Mouse (Mus musculus) gastrocnemius, postnatal 36 days (tissue): ENCODE data around the gene Kirrel. TPM values are rescaled to one million over a fixed set of nuclear protein-coding genes. Genes with fewer than 3 reads are reported as not detected.

Experiments used
- DNase-seq, 2 experiments: peaks; one replicate each; pipeline ENCODE4 v3.0.0; 2022
- intact Hi-C: fragments of 180-260 bp; cut with DNase I; formaldehyde crosslinking; loops from one replicate; pipeline ENCODE4 v1.15.1; 2025
- total RNA-seq, 2 experiments: library from RNA; stranded (reverse); gene quantifications; 2 replicates each; pipeline ENCODE4 v1.2.3; 2021

Kirrel gene
- total RNA-seq, 2 experiments from 2014 or later: 4.3 to 4.4 TPM

DNA sequence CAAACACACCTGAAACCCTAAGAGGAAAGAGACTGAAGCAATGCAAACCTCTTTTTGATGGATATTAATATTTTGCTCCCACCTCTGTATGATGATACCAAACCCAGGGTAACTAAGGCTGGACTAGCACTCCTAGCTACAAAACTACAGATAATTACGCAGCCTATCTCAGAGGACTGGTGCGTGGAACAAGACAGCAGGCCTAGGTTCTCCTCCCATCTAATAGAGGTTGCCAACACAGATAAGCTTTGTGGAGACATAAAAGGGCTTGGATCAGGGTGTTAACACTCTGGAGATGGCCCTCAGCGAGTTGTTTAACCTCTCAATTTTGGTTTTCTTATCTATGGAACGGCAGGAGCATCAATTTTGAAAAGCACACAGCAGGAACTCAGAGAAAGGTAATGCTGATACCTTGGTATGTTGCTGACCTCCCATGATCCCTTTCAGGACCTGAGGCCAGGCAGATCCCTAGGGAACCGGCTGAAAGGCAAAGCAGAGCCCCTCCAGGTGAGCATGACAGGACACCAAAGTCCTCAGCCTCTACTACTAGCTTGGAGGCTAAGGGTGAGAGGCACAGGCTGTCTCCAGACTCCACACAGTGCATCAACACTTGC lies 5.0 kb downstream of the Kirrel start:
- intact Hi-C loops: no loop called here
- DNase-seq: no peak

DNA sequence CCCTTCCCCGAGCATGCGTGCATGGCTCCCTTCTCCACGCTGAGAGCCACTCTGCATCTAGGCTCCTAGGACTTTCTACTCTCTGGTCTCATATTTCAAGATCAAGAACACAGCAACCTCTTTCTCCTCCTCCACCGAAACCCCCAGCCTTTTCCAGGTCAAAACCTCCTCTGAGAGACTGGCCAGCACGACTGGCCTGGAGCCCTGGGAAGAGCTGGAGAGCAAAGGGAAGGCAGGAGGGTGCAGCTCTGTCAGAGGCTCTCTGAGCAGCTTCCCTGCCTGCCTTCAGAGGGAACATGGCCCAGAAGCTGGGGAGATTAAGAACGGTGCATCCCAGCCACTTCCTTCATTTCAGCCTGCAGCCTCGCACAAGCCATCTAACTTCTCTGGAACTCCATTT lies 5.8 kb downstream of the Kirrel start:
- DNase-seq: no peak
- intact Hi-C loops: no loop called here

DNA sequence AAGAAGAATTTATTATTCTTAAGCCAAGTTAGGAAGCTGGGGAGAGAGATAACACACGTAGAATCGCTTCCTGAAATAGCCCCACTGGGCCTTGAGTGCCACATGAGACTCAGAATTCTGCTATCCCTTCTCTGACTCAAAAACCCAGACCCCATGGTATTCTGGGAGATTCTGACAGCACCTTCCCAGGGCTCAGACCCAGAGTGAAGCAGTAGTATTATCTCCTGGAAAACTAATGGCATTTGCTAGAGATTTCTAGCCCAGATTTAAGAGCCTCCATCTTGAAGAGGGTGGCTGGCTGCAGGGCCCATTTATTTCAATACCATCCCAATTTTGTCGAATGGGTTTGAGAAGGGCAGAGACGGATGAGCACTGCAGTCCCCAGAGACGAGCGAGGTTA lies 6.9 kb downstream of the Kirrel start:
- intact Hi-C loops: no loop called here
- no peak for DNase-seq

DNA sequence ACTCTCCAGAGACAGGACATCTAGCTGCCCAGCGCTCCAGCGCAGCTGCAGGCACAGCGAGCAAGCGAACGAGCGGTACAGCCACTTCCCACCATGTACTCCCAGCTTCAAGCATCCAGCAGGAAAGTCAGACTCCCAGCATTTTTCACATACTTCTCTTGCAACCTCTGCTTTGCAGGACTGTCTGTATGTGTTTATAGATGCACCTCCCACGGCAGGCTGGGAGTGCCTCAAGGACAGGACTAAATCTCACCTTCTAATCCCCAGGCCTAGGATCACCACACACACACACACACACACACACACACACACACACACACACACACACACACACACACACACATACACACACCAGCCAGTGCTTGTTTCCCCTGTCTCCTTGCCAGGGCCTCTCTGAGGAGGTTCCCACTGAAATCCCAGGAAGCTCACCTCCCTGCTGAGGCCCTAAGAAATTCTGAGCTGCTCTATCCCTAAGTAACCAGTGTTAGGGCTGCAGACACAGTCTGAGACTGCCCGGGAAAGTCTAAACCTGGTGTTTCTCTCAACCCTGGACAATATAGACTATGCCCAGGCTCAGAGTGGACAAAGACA lies 9.2 kb downstream of the Kirrel start:
- intact Hi-C loops: no loop called here
- no peak for DNase-seq

DNA sequence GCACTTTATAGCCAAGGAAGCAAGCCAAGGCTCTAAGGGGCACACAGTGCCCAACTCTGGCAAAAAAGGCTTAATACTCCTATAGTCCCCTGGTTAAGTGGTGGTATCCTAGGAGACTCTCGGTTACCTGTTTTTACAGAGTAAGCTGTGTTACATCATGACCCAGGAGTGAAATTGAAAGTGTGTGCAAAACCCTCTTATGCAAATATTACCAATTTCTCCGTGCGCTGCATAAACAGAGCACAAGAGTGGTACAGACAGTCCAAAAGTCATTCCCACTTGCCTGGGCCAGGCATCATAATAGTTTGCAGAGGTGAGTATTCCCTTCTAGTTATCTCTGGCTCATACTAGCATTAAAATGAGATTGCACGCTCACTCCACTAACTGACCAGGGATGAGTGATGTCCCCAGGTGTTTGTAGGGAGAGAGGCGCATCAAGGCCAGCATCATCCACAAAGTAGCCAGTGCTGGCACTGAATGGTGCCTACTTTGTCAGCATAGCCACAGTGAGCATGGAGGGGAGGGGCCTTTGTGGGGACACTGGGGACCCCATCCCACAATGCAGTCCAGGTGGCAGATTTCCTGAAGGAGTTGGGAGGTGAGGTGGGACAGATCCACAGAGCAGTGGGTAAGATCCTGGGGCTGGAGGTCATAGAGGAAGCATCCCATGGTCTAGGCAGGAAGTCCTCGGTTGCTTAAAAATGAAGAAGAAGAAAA lies 10.3 kb downstream of the Kirrel start:
- DNase-seq: no peak

DNA sequence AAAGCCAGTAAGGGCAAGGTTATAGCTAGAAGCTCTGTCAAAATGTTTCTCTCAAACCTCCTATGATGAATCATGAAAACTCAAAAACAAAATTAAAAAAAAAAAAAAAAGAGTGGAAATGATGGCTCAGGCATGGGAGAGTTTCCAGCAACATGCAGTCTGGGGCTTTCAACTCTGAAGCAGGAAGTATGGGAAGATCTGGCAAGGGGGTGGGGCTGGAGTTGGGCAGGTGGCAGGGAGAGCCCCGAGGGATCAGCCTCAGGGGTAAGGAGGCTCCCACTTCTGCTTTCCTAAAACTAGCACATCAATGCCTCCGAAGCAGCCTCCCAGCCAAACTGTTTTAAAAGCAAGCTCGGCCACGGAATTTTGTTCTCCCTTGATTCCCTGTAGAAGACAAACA lies 11.4 kb downstream of the Kirrel start:
- intact Hi-C loops: no loop called here

More for the DNA sequence above, 10.3 kb downstream of the Kirrel start:
- intact Hi-C loops: no loop called here

DNA sequence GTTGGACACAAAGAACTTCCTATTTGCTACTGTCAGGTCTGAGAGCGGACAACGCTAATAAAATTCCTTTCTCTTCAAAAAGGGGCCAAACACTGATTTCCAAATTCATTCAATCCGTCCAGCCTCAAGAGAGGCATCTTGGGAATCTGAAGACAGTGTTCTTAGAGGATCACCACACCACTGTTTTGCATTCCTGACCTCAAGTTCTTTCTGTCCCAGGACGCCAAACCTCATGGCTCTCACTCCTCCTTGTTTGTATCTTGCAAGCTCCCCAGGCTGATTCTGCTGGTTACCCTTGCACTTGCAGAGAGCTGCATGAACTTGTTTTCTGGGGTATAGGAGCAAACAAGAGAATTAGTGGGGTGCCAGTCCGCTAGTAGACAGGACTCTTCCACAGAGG lies 12.2 kb downstream of the Kirrel start:
- DNase-seq: no peak
- intact Hi-C loops: no loop called here

More for the DNA sequence above, 11.4 kb downstream of the Kirrel start:
- DNase-seq: no peak

DNA sequence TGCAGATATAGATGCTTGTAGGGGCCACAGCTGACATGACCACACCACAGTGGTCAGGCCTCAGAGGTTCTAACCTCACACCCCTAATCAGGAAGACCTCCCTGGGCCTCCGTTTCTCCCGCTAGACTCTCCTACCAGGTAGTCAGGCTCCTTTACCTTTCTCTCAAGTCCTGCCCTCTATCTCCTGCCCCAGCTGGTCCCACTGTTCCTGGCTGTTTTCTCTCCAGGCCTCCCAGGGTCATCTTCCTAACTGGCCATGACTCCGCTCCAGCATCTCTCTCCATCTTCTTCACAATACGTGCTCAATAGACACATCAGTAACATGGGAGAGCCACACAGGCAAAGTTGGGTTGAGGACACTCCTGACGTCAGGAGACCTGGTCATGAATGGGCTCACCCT lies 12.9 kb downstream of the Kirrel start:
- intact Hi-C loops: no loop called here
- DNase-seq: no peak

DNA sequence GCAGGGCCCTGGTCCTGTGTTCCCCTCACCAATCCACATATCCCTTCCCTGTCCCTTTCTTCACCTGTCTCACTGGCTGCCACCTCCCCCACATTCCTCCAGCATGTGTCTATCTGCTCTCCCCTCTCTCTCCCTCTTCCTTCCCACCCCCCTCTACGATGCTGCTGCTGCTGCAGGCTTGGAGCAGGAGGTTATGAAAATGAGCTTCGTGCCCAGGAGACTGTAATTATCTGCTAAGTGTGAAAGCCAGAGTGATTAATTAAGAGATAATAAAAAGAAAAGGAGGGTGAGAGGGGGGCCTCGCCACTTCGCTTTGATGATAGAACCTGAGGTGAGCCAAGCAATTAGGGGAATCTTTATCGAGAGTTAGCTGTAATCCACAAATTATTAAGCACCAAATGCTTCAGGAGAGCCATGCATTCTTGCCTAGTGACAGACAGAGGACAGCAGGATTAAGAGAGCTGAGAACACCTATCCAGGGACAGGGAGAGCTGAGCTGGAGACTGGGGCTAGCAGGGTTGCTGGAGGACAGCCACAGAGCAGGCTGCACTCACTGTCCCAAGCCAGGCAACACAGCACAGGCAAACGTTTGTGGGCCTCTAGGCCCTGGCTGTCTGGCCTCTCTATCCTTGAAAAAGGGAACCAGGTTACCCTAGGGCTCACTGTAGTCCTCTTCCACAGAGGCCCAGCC lies 13.6 kb downstream of the Kirrel start:
- no peak for DNase-seq
- intact Hi-C loops: no loop called here

DNA sequence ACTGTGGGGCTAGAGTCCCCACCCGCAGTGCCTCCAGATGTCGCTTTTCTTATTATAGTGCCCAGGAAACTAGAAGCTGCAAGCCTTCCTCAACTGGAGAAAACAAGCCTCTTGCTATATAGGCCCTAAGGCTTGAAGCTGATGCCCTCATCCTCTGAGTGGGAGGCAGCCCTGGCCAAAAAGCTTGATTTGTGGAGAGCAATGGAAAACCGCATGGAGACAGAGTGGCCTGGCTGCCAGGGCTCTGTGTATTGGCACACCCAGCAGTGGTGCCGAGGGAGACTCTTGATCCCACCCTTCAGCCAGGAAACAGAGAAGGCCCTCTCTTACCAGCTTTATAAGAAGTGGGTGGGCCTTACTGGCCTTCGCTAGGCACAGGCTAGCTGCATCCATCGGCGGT lies 15.4 kb downstream of the Kirrel start:
- no peak for DNase-seq
- intact Hi-C loops: no loop called here

DNA sequence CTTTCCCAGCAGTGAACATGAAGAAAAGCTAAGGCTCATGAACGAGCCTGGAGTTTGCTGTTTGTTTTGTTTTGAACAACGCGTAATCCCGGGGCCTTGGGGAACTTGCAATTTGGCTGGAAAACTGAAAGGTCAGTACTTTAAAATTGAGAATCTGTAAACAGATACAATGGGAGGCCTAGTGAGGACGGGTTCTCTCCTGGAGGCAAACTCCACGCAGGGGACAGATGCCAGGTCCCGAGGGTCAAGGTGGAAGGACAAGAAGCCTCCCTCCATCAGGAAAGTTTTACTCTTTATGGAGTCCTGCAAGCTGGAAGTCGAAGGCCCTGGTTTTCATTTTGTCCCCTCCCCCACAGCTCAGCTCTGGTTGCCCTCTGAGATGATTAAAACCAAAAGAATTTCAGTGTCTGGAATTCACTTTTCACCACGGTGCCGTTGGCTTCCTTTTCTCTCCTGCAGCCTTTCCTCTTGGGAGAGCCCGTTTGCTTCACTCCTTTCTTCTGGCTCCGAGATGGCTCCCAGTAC lies 16.7 kb downstream of the Kirrel start:
- DNase-seq: peak; percentile 50 to 58
- intact Hi-C loops: no loop called here

DNA sequence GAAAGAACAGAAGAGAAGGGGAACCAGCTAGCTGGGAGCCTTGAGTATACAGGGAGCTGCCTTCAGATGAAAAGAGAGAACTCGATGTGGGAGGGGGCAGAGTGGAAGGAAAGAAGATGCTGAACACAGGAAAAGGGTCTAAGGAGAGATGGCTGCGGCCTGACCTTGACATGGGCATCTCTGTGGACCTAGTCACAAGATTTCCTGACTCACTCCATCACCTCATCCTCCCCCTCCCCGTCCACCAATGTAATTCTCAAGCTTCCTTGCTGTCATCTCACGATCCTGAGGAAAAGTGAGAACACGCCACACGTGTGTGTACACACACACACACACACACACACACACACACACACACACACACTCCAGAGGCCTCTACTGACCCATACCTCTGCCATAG lies 17.2 kb downstream of the Kirrel start:
- no peak for DNase-seq
- intact Hi-C loops: no loop called here

DNA sequence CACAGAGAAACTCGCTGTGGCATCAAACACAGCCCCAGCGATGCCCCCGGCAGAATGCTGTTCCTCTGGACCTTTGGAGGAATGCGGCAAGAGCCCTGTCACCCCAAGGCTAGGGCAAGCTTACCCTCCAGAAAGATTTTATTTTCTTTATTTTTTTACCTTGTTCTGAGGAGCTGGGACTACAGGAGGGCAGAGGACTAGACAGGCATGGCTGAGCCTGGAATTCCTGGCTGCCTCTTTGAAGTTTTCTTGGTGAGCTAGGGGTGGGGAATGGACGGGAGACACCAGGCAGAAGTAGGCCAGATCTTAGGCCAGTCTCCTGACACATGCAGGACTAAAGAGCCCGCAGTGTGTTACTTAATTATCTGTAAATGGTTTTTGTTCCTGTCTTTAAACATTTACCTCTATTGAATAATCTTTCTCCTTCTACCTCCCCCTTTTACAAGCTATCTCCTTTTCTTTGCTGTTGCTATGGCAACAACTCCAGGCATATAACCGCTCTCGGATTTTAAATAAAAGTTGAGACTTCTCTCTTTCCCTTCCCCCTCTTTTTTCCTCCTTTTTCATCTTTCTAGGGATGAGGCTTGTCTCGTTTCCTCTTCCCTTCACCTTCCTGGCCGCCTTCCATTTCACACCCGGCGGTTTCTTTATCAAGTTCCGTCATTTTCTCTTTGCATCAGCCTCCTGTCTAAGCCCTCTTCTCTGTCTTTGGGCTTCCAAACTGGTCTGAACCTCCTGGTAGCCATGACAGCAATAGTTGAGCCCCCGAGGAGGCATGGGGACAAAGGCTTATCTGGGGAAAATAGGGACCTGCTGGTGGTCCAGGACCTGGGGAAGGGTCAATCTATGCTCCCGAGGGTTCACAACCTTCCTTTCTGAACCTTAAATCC lies 19.9 kb downstream of the Kirrel start:
- intact Hi-C loops: no loop called here
- no peak for DNase-seq

DNA sequence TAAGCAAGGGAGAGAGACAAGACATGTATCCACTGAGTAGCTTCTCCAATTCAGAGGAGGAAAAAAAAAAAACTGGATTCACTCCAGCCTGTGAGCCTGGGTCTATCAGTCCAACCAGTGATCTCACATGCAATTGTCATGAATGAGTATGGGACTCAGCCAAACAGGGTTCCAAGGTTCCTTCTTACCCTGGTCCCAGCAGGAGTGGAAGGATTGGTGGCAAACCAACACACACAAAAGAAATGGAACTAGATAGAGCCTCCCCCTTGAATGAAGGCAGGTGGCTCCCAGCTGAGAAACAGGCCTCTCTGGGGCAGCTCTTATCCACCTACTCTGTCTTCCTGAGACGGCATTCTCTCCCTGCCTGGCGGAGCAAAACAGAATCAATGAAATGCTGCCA lies 21.5 kb downstream of the Kirrel start:
- intact Hi-C loops: no loop called here
- DNase-seq: no peak

DNA sequence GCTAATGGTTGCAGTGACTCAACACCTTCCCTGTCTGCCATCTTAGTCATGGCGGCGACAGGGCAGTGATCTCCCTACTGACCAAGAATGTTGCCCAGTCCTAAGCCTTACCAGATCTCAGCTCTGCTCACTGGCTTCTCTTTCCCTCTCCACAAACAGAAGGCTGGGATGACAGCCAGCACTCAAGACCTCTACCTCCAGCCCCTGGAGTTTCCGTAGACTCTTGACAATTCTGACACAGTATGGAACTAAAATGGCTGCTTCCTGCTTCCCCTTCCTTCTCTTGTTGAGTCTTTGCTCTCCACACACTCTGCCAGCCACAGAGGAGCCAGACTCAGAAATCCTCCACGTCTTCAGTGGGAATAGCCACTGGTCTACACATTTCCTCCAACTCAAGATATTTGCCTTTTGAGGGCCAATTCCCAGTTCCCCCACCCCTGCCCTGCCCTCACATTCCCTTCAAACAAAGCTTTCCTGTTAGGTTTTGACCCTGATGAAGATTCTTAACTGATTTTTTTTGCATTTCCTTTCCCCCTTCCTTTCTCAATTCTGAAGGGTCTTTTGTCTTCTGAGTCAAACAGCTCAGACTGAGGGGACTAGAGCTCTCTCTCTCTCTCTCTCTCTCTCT lies 22.3 kb downstream of the Kirrel start:
- no peak for DNase-seq
- intact Hi-C loops: no loop called here

DNA sequence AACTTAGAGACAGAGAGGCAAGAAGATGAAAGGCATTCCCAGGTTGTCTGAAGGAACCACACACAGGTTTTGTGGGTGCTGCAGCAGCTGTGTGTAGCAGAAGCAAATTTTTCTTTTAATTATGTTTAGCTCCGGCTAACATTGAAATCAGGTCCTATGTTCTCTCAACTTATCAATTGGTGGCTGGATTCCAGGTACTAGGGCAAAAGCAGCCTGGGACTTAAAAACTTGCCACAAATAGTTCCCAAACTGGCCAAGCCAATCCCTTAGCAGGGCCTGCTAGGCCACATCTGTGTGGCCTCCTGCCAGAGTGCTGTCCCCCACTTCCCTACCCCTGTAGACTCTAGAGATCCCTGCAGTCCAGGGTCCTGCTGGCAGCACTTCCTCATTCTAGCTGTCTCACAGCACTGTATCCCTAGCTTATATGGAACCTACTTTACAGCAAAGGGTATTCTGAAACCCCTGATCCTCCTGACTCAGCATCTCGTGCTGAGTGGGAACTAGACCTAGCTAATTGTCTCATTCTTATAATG lies 23.2 kb downstream of the Kirrel start:
- no peak for DNase-seq
- intact Hi-C loops: no loop called here

DNA sequence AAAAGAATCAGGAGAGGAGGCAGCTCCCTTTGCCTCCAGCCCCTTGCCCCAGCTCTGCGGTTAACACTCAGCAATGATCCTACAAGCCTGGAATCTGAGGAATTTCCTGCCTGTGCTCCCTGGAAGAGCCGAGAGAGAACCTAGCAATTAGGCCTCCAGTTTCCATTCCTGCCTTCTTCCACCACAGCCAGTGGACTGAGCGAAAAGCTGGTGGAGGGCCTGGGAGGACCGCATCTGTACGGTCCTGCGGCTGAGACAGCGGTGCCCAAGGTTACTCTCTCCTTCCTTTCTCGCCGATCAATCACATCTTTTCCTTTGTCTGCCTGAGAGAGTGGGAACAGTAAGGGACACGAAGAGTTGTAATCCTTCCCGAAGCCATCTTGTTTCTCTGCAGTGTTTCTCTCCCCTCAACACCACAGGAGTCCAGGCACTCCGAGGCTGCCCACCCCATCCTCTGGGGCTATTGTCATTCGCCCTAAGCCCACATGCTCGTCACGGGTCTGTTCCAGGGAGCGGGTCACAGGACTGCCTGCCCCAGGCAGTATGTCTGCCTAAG lies 23.8 kb downstream of the Kirrel start:
- intact Hi-C loops: no loop called here
- DNase-seq: no peak

DNA sequence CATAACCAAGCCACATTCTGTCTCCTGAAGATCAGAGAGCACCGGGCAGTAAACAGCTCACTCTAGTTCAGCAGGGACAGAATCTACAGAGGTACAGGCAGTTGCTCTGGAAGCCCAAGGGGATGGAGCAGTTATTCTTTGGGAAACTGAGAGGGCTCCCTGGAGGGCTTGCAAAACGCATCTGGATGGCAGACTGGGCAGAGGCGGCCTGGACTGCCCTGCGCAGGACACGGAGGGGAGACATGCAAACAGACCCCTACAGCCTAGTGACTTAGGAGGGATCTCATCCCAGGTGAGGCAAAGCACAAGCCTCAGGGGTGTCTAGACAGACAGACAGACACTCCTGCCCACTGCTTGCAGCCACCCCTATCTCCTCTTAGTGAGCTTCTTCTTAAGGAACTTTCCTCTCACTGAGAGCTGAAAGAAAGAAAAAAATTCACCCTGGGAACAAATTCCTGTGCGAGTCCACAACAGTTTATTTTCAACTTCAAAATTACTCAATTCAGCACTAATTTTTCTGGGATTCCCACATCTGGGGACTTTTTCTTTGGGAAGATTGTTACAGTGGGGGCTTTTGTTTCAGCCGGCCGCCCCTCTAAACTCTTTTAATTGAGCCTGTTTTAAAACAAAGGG lies 24.4 kb downstream of the Kirrel start:
- no peak for DNase-seq
- intact Hi-C loops: no loop called here

DNA sequence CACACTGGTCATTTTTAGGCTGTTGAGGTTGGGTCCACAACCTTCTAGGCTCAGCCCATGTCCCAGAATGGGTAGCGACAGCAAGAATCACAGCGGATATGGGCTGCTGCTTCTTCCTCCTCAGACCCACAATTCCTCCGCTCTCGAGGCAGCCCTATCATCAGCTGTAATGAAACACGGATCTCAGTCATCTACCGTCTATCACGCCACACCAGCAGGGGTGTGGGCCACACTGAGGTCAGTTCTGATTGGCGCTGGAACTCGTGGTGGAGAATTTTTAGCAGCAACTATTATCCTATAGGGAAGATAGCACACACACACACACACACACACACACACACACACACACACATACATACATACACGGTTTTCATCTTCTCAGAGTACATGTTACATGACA lies 25.1 kb downstream of the Kirrel start:
- DNase-seq: no peak
- intact Hi-C loops: no loop called here
